Mouse (Mus musculus) heart, postnatal 0 days (tissue): ENCODE data around the gene Gemin7.

ENCODE experiments used
- CTCF ChIP-seq: IDR thresholded peaks from 2 replicates; pipeline ENCODE4 v1.5.1; 2016; ENCODE audit warnings: antibody characterized with exemption, control low read depth, low read depth
- EP300 ChIP-seq: IDR thresholded peaks from 2 replicates; pipeline ENCODE4 v1.6.1; 2016; ENCODE audit warnings: antibody characterized with exemption, low read depth

DNA sequence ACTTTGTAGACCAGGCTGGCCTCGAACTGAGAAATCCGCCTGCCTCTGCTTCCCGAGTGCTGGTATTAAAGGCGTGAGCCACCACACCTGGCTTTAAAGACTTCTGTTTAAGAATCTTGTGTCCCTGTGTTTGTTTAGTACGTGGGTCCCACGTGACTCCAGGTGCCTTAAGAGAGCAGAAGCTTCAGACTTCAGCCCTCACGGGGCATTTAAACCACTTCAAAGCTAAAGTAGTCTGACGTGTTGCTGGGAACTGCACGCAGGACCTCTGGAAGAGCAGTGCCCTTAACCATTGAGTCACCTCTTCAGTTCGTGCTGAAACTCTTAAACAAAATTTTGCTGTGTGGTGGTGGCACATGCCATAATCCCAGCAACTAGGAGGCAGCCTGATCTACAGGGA, 28.0 kb downstream of the Gemin7 start:
- TF ChIP-seq CTCF = no peak
- TF ChIP-seq EP300 = no peak
